Mouse (Mus musculus): Measurements from ENCODE around the gene Cryl1.

Gene Cryl1

GRCm38 (mm10) chr14:57375205-57375604, 23.1 kb downstream of the Cryl1 start:
- in situ Hi-C loops (cut with MboI, MseI): no loop called here

GRCm38 (mm10) chr14:57372348-57373102, 25.8 kb downstream of the Cryl1 start:
- in situ Hi-C loops (cut with MboI, MseI): loop anchor here (5.0 to 25.0 kb wide), 2 partner anchors 35 to 260 kb away; partner anchors contain the start of genes Gjb2 and Gm4491

- in situ Hi-C loops (cut with MboI, MseI): loop anchor here (25.0 kb wide), 1 partner anchor 255 kb away; the partner anchor contains the start of genes Gjb2 and Gm4491
Observed at GRCm38 (mm10) chr14:57367327-57367726, 31.0 kb downstream of the Cryl1 start.

- in situ Hi-C loops (cut with MboI, MseI): loop anchor here (25.0 kb wide), 1 partner anchor 254 kb away; the partner anchor contains the start of genes Gjb2 and Gm4491
Observed at GRCm38 (mm10) chr14:57366724-57367123, 31.6 kb downstream of the Cryl1 start.

GRCm38 (mm10) chr14:57365341-57365740, 33.0 kb downstream of the Cryl1 start:
- in situ Hi-C loops (cut with MboI, MseI): loop anchor here (25.0 kb wide), 1 partner anchor 253 kb away; the partner anchor contains the start of genes Gjb2 and Gm4491

- in situ Hi-C loops (cut with MboI, MseI): loop anchor here (25.0 kb wide), 1 partner anchor 252 kb away; the partner anchor contains the start of genes Gjb2 and Gm4491
Observed at GRCm38 (mm10) chr14:57363833-57364232, 34.5 kb downstream of the Cryl1 start.

GRCm38 (mm10) chr14:57362726-57363660, 35.3 kb downstream of the Cryl1 start:
- in situ Hi-C loops (cut with MboI, MseI): loop anchor here (25.0 kb wide), 1 partner anchor 251 kb away; the partner anchor contains the start of genes Gjb2 and Gm4491

GRCm38 (mm10) chr14:57357030-57357429, 41.3 kb downstream of the Cryl1 start:
- in situ Hi-C loops (cut with MboI, MseI): loop anchor here (25.0 kb wide), 1 partner anchor 245 kb away; the partner anchor contains the start of genes Gjb2 and Gm4491

- in situ Hi-C loops (cut with MboI, MseI): loop anchor here (25.0 kb wide), 1 partner anchor 239 kb away; the partner anchor contains the start of genes Gjb2 and Gm4491
Observed at GRCm38 (mm10) chr14:57351521-57352235, 46.7 kb downstream of the Cryl1 start.

- in situ Hi-C loops (cut with MboI, MseI): loop anchor here (25.0 kb wide), 1 partner anchor 238 kb away; the partner anchor contains the start of genes Gjb2 and Gm4491
Observed at GRCm38 (mm10) chr14:57349955-57350354, 48.4 kb downstream of the Cryl1 start.

GRCm38 (mm10) chr14:57348155-57348554, 50.2 kb downstream of the Cryl1 start:
- in situ Hi-C loops (cut with MboI, MseI): no loop called here

GRCm38 (mm10) chr14:57346135-57346534, 52.2 kb downstream of the Cryl1 start:
- in situ Hi-C loops (cut with MboI, MseI): no loop called here

GRCm38 (mm10) chr14:57344781-57345492, 53.4 kb downstream of the Cryl1 start:
- in situ Hi-C loops (cut with MboI, MseI): no loop called here

- in situ Hi-C loops (cut with MboI, MseI): no loop called here
Observed at GRCm38 (mm10) chr14:57343057-57343750, 55.1 kb downstream of the Cryl1 start.

GRCm38 (mm10) chr14:57342316-57343055, 55.8 kb downstream of the Cryl1 start:
- in situ Hi-C loops (cut with MboI, MseI): no loop called here

GRCm38 (mm10) chr14:57338666-57339065, 59.7 kb downstream of the Cryl1 start:
- in situ Hi-C loops (cut with MboI, MseI): no loop called here

- in situ Hi-C loops (cut with MboI, MseI): no loop called here
Observed at GRCm38 (mm10) chr14:57334833-57335232, 63.5 kb downstream of the Cryl1 start.

GRCm38 (mm10) chr14:57332503-57332902, 65.8 kb downstream of the Cryl1 start:
- in situ Hi-C loops (cut with MboI, MseI): no loop called here

- in situ Hi-C loops (cut with MboI, MseI): no loop called here
Observed at GRCm38 (mm10) chr14:57331097-57331496, 67.2 kb downstream of the Cryl1 start.

All from regulatory T cell (primary cell).